Mouse (Mus musculus) adipose tissue, adult 10 weeks (tissue): ENCODE measurements around the gene AI854703. TPM values are rescaled to one million over a fixed set of nuclear protein-coding genes. Genes with fewer than 3 reads are reported as not detected.

Experiments used
- polyA plus RNA-seq: library from polyadenylated mRNA; stranded (reverse); fragments of 350-450 nt; fragmentation: Illumina TruSeq; extraction: RNeasy Lipid Tissue Mini Kit (QIAGEN cat#74804); gene quantifications from one replicate; pipeline ENCODE4 v1.2.3, GENCODE M21; 2014; ENCODE audit warnings: low read depth, low replicate concordance

AI854703 gene
- polyA plus RNA-seq: 0.65 TPM

DNA sequence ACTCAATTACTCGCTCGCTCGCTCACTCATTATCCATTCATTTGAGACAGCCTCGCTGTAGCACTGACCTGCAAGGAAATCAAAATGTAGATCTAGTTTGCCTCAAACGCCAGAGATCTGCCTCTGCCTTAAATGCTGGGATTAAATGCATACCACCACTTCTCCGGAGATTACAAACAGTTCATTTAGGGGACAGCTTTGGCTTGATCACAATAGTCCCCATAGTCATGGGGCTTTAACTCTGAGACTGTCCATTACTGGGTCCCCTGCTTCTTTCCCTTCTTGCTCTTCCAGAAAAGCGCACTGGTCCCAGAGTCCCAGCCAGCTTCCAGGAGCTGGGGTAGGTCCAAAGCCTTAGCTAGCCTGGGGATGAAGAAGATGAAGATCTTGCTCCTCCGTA lies at the start of gene AI854703:
AI854703 (plus strand) TSS at position 301 of the 400 bp plus-strand sequence.

DNA sequence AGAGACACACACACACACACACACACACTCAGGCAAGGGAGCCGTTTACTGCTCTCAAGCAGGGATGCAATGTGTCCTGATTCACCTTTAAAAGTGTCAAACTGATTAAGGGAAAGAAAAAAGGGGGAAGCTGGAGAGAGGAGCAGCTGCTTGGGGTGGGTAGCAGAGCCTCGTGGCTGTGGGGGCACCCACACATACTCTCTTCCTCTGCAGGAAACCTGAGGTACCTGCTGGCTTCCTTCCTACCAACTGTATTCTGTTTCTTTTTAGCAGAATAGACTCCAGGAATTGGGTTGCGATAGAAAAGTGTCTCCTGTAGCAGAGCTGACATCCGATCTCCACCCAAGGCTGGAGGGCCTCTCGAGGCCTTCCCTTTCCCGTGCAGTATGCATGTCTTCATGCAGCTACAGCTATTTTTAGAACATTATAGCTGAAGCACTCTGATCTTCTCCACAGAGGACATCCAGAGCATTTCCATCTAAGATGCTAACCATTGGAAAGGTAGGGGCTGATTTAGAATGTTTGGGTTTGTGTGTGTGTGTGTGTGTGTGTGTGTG lies 37.3 kb upstream of the AI854703 start, which contains the start of gene Gm45021:
Gm45021 (plus strand) TSS at position 417 of the 557 bp plus-strand sequence.

DNA sequence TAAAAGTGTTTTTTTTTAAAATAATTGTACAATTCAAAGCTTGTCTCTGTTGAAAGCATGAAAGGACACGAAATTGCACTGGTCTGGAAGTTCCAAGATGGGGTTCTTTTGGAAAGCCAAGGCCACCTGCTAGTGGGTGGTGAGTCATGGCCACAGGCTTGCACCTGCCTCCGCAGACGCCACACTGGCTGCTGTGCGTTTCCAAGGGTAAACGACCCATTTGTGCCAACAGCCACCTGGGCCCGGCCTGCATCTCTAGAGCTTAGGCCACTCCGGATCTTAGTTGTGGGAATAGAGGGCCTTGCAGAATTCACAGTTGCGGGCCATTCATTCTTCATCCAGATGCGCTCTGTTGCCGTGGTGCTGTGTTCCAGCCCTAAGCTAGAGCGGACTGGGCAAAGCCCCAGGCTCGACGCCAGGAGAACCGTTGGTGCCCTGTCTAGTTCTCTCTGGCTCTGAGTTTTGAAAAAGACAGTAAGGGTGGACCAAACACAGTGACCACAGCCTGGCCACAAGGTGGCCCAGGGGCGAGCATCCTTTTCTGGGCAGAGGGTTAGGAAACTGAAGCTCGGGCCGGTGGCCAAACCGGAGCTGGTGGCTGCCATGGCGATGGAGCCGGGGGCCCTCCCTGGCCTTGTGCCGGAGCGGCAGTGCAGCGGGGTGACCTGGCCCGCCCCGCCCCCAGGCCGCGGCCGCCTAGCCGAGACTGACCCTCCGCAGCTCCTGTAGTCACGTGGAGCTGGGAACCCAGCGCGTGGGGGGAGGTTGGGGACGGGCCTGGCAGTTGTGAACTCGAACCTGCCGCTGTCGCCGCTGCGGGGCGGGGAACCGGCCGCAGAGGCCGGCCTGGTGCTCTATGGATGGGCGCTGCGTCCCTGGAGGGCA lies 33.2 kb upstream of the AI854703 start, which contains the start of the genes Repin1 and Gm44965:
Repin1 (plus strand) TSS at position 726 of the 885 bp plus-strand sequence.
Gm44965 (plus strand) TSS at position 784 of the 885 bp plus-strand sequence.

DNA sequence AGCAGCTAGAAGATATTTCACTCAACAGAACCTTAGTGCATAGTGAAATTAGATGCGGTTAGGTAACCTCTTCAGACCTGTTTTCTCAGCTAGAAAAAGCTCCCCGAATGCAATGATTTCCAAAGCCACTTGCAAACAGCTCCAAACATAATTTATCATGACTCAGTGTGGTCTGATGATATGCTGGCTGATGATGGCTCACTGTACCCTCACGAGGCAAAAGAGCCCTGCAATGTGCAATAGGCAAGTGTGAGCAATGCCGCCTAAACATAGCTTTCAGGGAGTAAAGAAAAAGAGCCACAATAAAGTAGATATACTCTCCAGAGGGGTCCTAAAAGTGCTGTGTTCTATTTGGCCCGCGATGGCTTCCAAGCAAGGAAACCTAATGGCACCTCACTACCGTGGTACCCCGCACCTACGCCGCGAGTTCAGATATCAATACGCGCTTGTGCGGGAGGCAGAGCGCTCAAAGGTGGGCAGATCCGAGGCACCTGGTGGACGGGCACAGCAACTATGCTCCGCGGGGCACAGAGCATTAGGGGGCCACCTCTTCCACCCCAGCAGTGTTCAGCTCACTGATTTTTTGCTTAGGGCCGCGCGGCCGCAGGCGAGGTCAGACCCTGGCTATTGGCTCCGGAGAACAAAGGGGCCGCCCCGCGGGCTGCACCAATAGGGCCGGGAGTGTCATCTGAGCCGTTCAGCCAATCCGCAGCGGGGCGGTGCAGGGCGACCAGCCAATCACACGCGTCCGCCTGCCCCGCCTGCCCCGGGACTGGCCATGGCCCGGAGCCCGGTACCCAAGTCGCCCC lies 25.1 kb upstream of the AI854703 start, which contains the start of gene Zfp775:
Zfp775 (plus strand) TSS at position 793 of the 809 bp plus-strand sequence.

DNA sequence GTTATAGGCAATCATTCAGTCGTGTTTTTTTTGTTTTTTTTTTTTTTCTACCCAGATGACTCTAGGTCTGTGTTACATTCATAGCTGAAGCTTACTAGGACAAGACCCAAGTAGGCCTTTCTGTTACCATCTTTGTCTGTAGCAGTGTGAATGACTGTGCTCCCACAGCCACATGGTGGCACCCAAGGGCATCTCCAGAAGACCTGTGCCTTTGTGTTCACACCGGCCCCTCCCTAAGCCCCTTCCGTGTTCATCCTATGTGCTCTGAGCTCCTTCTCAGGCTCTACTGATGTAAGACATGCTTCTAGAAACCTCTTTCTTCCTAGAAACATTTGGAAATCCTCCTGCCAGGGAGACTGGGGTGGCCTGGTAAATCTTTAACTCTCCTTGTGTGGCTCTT lies 20.4 kb downstream of the AI854703 start, which contains the start of gene Gimap8:
Gimap8 (plus strand) TSS at position 240 of the 400 bp plus-strand sequence.

GRCm38 (mm10) chr6:48675931-48676859 lies 49.6 kb downstream of the AI854703 start, which contains the start of gene Gimap9:
TSS of gene Gimap9 (plus strand) at chr6:48676129.

Other genes starting within 250 kb of the AI854703 start
- 14.2 TPM for gene Krba1, start 231.2 kb upstream of the AI854703 start, polyA plus RNA-seq
- 13.7 TPM for gene Zfp467, start 180.9 kb upstream of the AI854703 start, polyA plus RNA-seq
- 0.63 TPM for gene Sspo, start 178.5 kb upstream of the AI854703 start, polyA plus RNA-seq
- gene Atp6v0e2, start 89.1 kb upstream of the AI854703 start, polyA plus RNA-seq: 68.8 TPM
- 37.3 TPM for gene Lrrc61, start 72.0 kb upstream of the AI854703 start, polyA plus RNA-seq
- 317 TPM for gene Rarres2, start 54.0 kb upstream of the AI854703 start, polyA plus RNA-seq
- gene Gm45021, start 37.2 kb upstream of the AI854703 start, polyA plus RNA-seq: not detected
- 31.7 TPM for gene Repin1, start 32.9 kb upstream of the AI854703 start, polyA plus RNA-seq
- not detected for gene Gm44965, start 32.8 kb upstream of the AI854703 start, polyA plus RNA-seq
- gene Zfp775, start 24.7 kb upstream of the AI854703 start, polyA plus RNA-seq: 5.2 TPM
- 8.7 TPM for gene Gimap8, start 20.5 kb downstream of the AI854703 start, polyA plus RNA-seq
- gene Gimap9, start 49.4 kb downstream of the AI854703 start, polyA plus RNA-seq: 6.5 TPM
- gene Gimap4, start 57.8 kb downstream of the AI854703 start, polyA plus RNA-seq: 19.0 TPM
- 22.4 TPM for gene Gimap6, start 81.5 kb downstream of the AI854703 start, polyA plus RNA-seq
- gene Gm28053, start 91.8 kb downstream of the AI854703 start, polyA plus RNA-seq: 1.7 TPM
- gene Gimap7, start 91.9 kb downstream of the AI854703 start, polyA plus RNA-seq: 0.68 TPM
- 5.4 TPM for gene Gimap1, start 112.3 kb downstream of the AI854703 start, polyA plus RNA-seq
- gene Gimap5, start 119.4 kb downstream of the AI854703 start, polyA plus RNA-seq: 4.5 TPM
- 5.8 TPM for gene Gimap3, start 144.1 kb downstream of the AI854703 start, polyA plus RNA-seq
- 249 TPM for gene Tmem176a, start 214.2 kb downstream of the AI854703 start, polyA plus RNA-seq
- 309 TPM for gene Tmem176b, start 214.7 kb downstream of the AI854703 start, polyA plus RNA-seq
- gene Aoc1, start 246.1 kb downstream of the AI854703 start, polyA plus RNA-seq: 1.5 TPM